Mouse (Mus musculus) limb, embryonic 11.5 days (tissue): Measurements from ENCODE around the gene Gm5800. TPM values are rescaled to one million over a fixed set of nuclear protein-coding genes. Genes with fewer than 3 reads are reported as not detected.
"Not testable (repeated sequence)": the region's sequence is repeated elsewhere in the genome, so short reads cannot be mapped to it uniquely, and the experiment has no call there.

Experiments
- ATAC-seq: fragments of 200-750 bp; cut with Nextera tagmentation; 2 replicates; pipeline ENCODE4 v1.8.0; 2017; ENCODE audit warnings: low read depth; ENCODE audit not compliant: insufficient number of reproducible peaks, low FRiP score, low TSS enrichment
- DNase-seq: peaks from one replicate; pipeline ENCODE4 v3.0.0-alpha.2; 2015; ENCODE audit warnings: low spot score
- H3K27ac ChIP-seq: fragments of 300-500 bp; sonication (generic); replicated peaks from 2 replicates; pipeline ENCODE4 v1.5.1; 2014; ENCODE audit warnings: low read depth, mild to moderate bottlenecking, low read length
- H3K27me3 ChIP-seq: fragments of 300-500 bp; sonication (generic); 2 replicates; pipeline ENCODE4 v1.6.1; 2014; ENCODE audit warnings: mild to moderate bottlenecking, low read length, mixed read lengths; ENCODE audit not compliant: control insufficient read depth, insufficient read depth
- H3K36me3 ChIP-seq: fragments of 300-500 bp; sonication (generic); 2 replicates; pipeline ENCODE4 v1.6.1; 2014; ENCODE audit warnings: mild to moderate bottlenecking, low read length, moderate library complexity, mixed read lengths; ENCODE audit not compliant: control insufficient read depth, insufficient read depth
- H3K4me1 ChIP-seq: fragments of 300-500 bp; sonication (generic); 2 replicates; pipeline ENCODE4 v1.6.1; 2014; ENCODE audit warnings: low read length, mixed read lengths; ENCODE audit not compliant: control insufficient read depth, insufficient read depth
- H3K4me2 ChIP-seq: fragments of 300-500 bp; sonication (generic); 2 replicates; pipeline ENCODE4 v1.6.1; 2014; ENCODE audit warnings: low read depth, mild to moderate bottlenecking, moderate library complexity; ENCODE audit not compliant: severe bottlenecking
- H3K4me3 ChIP-seq: fragments of 300-500 bp; sonication (generic); 2 replicates; pipeline ENCODE4 v1.5.1; 2014; ENCODE audit warnings: low read depth, low read length
- H3K9ac ChIP-seq: fragments of 300-500 bp; sonication (generic); 2 replicates; pipeline ENCODE4 v1.6.1; 2014; ENCODE audit warnings: mild to moderate bottlenecking, low read length
- H3K9me3 ChIP-seq: fragments of 300-500 bp; sonication (generic); 2 replicates; pipeline ENCODE4 v1.6.1; 2016; ENCODE audit warnings: low read length; ENCODE audit not compliant: control insufficient read depth
- WGBS: fragments of 180-500 bp; shearing (Covaris S2); extraction: QIAGEN DNeasy Blood & Tissue Kit; methylation state at CpG from one replicate; pipeline ENCODE4 v1.1.7; 2014; 5-methylcytosine and 5-hydroxymethylcytosine counted together
- polyA plus RNA-seq: library from polyadenylated mRNA; unstranded; fragments of >200 nt; fragmentation: Nextera tagmentation; extraction: Ambion mirVana; gene quantifications from 2 replicates; pipeline ENCODE4 v1.2.1, GENCODE M21; 2014

Gm5800 gene
- not detected in 2 replicates for polyA plus RNA-seq

DNA sequence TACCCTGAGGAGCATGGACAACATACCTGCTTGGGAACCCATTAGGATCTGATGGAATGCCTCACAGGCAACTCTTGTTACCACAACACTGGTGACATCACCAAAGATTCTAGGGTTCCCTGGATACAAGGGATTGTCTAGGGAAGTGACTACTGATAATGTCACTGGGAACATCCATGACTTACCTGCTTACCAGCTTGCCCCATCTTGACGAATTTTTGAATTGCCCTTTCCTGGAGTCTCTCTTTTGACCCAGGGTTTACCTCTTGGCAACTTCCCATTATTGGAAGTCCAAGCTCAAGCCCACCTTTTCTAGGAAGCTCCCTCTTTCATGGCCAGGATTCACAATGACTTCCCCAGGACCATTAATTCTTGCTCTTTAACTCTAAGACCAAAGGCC, at the start of gene Gm5800:
Gene Gm5800 (minus strand): TSS at position 101 of the 400 bp plus-strand sequence.
- no peak within 1 kb of the TSS for H3K27ac ChIP-seq
- WGBS, result 74% methylated on average over 1 of the region's 1 CpGs
- H3K36me3 ChIP-seq, result no peaks in the 10 kb centered on the region
- H3K9ac ChIP-seq, result no peak within 1 kb of the TSS
- no peak within 1 kb of the TSS for H3K4me3 ChIP-seq
- no peaks in the 10 kb centered on the region for H3K4me1 ChIP-seq
- no peaks in the 10 kb centered on the region for H3K27me3 ChIP-seq
- no peaks in the 10 kb centered on the region for H3K9me3 ChIP-seq
- ATAC-seq (no peak), DNase-seq (no peak)
- no peak within 1 kb of the TSS for H3K4me2 ChIP-seq

- no peak overlapping the region for H3K27ac ChIP-seq
Measured at GRCm38 (mm10) chr14:51755944-51756343, 39.0 kb upstream of the Gm5800 start.

GRCm38 (mm10) chr14:51740347-51741170, 23.6 kb upstream of the Gm5800 start:
- Histone ChIP-seq H3K27ac (no peak overlapping the region), H3K4me2 (peak overlapping the region; percentile 71), H3K9ac (0 out of 2 replicates have a peak overlapping the region, but pooled peaks have one; percentile 27), H3K9me3 (no peaks in the 10 kb centered on the region), H3K27me3 (peaks cover 33% of the 10 kb centered on the region), H3K36me3 (no peaks in the 10 kb centered on the region), H3K4me1 (no peaks in the 10 kb centered on the region), H3K4me3 (peak overlapping the region; percentile 35)
- under 1% methylated on average over 42 of the region's 42 CpGs for WGBS
- DNase-seq, result peak; percentile 58
- 0 out of 2 replicates have a peak, but pooled peaks have one; percentile 21 for ATAC-seq

More at GRCm38 (mm10) chr14:51755944-51756343, 39.0 kb upstream of the Gm5800 start:
- Histone ChIP-seq H3K36me3 (no peaks in the 10 kb centered on the region), H3K9me3 (no peaks in the 10 kb centered on the region), H3K4me2 (no peak overlapping the region), H3K4me3 (no peak overlapping the region), H3K4me1 (no peaks in the 10 kb centered on the region), H3K9ac (no peak overlapping the region), H3K27me3 (no peaks in the 10 kb centered on the region)
- DNase-seq (no peak), ATAC-seq (no peak)
- WGBS, result 36% methylated on average over 2 of the region's 2 CpGs

- WGBS, result 1% methylated on average over 24 of the region's 24 CpGs
- Histone ChIP-seq H3K9ac (no peak overlapping the region), H3K4me3 (peak overlapping the region; percentile 6; the same call in 1 of the 2 replicates), H3K4me2 (peak overlapping the region; percentile 71; the same call in 1 of the 2 replicates), H3K27me3 (peaks cover 33% of the 10 kb centered on the region), H3K9me3 (no peaks in the 10 kb centered on the region), H3K27ac (no peak overlapping the region), H3K36me3 (no peaks in the 10 kb centered on the region), H3K4me1 (no peaks in the 10 kb centered on the region)
- ATAC-seq (peak; percentile 60; the same call in 1 of the 2 replicates), DNase-seq (peak; percentile 28)
Measured at GRCm38 (mm10) chr14:51739150-51739993, 22.4 kb upstream of the Gm5800 start.

DNA sequence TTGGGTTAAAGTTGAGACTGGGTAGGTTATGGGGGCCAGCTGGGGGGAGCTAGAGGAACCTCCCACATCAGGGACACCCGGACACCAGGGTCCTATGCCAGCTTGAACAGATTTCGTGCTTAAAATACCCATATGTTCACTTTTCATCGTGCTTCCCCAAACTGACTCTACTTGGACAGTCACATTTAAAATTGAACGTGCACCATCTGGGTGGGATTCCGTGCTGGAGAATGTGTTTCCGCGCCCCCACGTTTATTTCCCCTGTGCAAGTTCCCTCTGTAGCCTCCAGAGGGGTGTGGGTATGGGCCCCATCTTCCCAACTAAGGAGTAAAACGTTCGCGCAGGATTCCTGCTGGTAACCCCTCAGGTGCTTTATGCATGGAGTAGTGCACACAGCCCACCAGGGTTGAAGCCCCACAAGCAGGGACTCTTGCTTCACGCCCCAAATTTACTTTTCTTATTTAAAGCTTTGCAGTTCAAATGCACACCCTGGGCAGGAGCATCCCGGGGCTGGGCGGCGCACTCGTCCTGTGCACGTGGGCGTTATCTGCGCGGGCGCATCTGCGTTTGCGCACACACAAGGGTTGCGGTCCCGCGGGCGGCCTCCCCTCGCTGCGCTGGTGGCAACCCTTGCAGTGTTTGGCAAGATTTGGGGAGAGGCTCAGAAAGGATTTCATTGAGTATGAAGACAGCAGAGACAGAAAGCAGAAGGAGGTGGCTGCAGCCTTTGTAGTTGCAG, 21.6 kb upstream of the Gm5800 start:
- Histone ChIP-seq H3K9me3 (no peaks in the 10 kb centered on the region), H3K9ac (no peak overlapping the region), H3K27ac (no peak overlapping the region), H3K4me1 (no peaks in the 10 kb centered on the region), H3K4me3 (peak overlapping the region; percentile 6; the same call in 1 of the 2 replicates), H3K4me2 (peak overlapping the region; percentile 17; the same call in 1 of the 2 replicates), H3K36me3 (no peaks in the 10 kb centered on the region), H3K27me3 (peaks cover 33% of the 10 kb centered on the region)
- peak; percentile 25 for DNase-seq
- ATAC-seq, result no peak
- 4% methylated on average over 29 of the region's 29 CpGs for WGBS

DNA sequence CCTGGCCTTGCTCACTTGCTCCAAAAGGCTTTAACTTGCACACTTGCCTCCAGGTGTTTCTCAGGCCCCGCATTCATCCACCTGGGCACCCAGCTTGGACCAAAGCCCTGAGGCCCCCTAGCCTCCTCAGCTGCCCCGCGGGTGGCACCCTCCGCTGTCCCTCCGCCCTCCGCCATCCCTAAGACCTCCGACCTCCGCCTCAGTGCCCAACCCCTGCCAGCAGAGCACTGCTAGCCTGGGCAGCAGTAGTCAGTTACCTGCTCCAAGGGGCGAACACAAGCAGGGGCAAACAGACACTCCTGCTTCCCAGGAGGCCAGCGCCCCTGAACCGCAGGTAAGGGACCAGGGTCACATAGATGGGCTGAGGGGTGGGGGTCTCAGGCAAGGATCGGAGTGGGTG, 21.0 kb upstream of the Gm5800 start:
- Histone ChIP-seq H3K4me1 (no peaks in the 10 kb centered on the region), H3K36me3 (no peaks in the 10 kb centered on the region), H3K27me3 (peaks cover 33% of the 10 kb centered on the region), H3K4me2 (no peak overlapping the region), H3K4me3 (no peak overlapping the region), H3K9ac (no peak overlapping the region), H3K9me3 (no peaks in the 10 kb centered on the region), H3K27ac (no peak overlapping the region)
- 11% methylated on average over 12 of the region's 12 CpGs for WGBS
- DNase-seq, result no peak
- ATAC-seq, result peak; percentile 57; the same call in 1 of the 2 replicates

DNA sequence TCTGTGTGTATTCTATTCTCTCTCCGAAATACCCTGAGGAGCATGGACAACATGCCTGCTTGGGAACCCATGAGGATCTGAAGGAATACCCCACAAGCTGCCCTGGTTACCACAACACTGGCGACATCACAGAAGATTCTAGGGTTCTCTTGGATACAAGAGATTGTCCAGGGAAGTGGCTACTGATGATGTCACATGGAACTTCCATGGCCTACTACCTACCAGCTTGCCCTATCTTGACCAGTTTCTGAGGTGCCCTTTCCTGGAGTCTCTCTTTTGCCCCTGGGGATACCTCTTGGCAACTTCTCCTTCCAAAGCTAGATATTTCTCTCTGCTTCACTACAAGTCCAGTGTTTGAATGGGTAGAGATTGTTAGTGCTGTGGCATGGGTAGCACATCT, 21.6 kb downstream of the Gm5800 start, which contains the start of gene Gm17079:
Gene Gm17079 (minus strand): TSS at position 101 of the 400 bp plus-strand sequence.
- not testable (repeated sequence) for DNase-seq, H3K9ac ChIP-seq
- 67% methylated on average over 1 of the region's 2 CpGs for WGBS

More for the DNA sequence above, 21.6 kb downstream of the Gm5800 start, which contains the start of gene Gm17079:
- H3K36me3 ChIP-seq, ATAC-seq, H3K4me3 ChIP-seq, H3K27ac ChIP-seq, H3K27me3 ChIP-seq, H3K9me3 ChIP-seq, H3K4me1 ChIP-seq, H3K4me2 ChIP-seq: not testable (repeated sequence)
